Mouse (Mus musculus) ES-Bruce4 (cell line): ENCODE measurements around the gene Adam33. TPM values are rescaled to one million over a fixed set of nuclear protein-coding genes. Genes with fewer than 3 reads are reported as not detected.

Experiments used
- H3K27ac ChIP-seq: 2 replicates; pipeline ENCODE4 v1.5.1; 2012; ENCODE audit warnings: low read length, inconsistent platforms; ENCODE audit not compliant: insufficient read depth
- H3K27me3 ChIP-seq: 2 replicates; pipeline ENCODE4 v1.6.1; 2012; ENCODE audit warnings: mild to moderate bottlenecking, low read length, inconsistent platforms; ENCODE audit not compliant: control insufficient read depth, poor library complexity, insufficient read depth, severe bottlenecking
- H3K36me3 ChIP-seq: 2 replicates; pipeline ENCODE4 v1.6.1; 2012; ENCODE audit warnings: inconsistent platforms, mild to moderate bottlenecking, low read length, moderate library complexity; ENCODE audit not compliant: control insufficient read depth, poor library complexity, insufficient read depth, severe bottlenecking
- H3K4me1 ChIP-seq: one replicate; pipeline ENCODE4 v1.8.1; 2011; ENCODE audit warnings: low read length; ENCODE audit not compliant: control insufficient read depth, insufficient read depth
- H3K4me3 ChIP-seq: 2 replicates; pipeline ENCODE4 v1.5.1; 2011; ENCODE audit warnings: low read depth, mild to moderate bottlenecking, low read length
- H3K9ac ChIP-seq: 2 replicates; pipeline ENCODE4 v1.6.1; 2012; ENCODE audit warnings: low read depth, mild to moderate bottlenecking, inconsistent platforms; ENCODE audit not compliant: poor library complexity, severe bottlenecking
- H3K9me3 ChIP-seq: replicated peaks from 2 replicates; pipeline ENCODE4 v1.6.1; 2012; ENCODE audit warnings: mild to moderate bottlenecking, low read length, inconsistent platforms; ENCODE audit not compliant: control insufficient read depth, poor library complexity, insufficient read depth, severe bottlenecking
- CTCF ChIP-seq: IDR thresholded peaks from one replicate; pipeline ENCODE4 v1.8.1; 2011; ENCODE audit warnings: low read depth, low read length
- EP300 ChIP-seq: IDR thresholded peaks from 2 replicates; pipeline ENCODE4 v1.6.1; 2011; ENCODE audit warnings: low read depth, low read length; ENCODE audit not compliant: insufficient read depth
- POLR2A ChIP-seq: IDR thresholded peaks from one replicate; pipeline ENCODE4 v1.8.1; 2011; ENCODE audit warnings: low read length; ENCODE audit not compliant: insufficient read depth
- polyA plus RNA-seq: library from polyadenylated mRNA; stranded (reverse); fragments of >200 nt; gene quantifications from 2 replicates; pipeline ENCODE4 v1.2.4, GENCODE M21; 2011; ENCODE audit warnings: low read depth; ENCODE audit not compliant: missing spikeins, insufficient read depth, insufficient read length

Adam33 gene
- polyA plus RNA-seq, 1 experiment, result 0.37 TPM

DNA sequence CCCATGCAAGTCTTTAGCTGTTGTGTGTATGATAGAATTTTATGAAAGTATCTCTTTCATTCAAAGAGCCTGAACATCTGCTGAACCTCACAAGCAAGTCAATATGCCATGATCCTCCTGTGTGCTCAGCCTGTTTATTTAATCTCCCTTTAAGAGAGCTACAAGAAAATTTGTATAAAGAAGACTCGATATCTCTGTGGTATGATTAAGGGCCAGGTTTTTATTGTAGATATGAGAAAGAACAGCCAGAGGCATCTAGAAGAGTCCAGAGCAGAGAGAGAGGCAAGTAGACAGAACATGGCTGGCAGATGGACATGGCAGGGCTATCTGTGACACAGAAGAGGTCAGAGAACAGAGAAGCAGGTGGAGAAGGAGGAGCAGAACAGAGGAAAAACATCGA lies 17.6 kb downstream of the Adam33 start:
- no peaks in the 10 kb centered on the region for H3K4me1 ChIP-seq
- H3K27ac ChIP-seq, result no peak overlapping the region
- H3K27me3 ChIP-seq, result peaks cover 7% of the 10 kb centered on the region; the same call in 1 of the 2 replicates
- no peak for TF ChIP-seq EP300
- TF ChIP-seq CTCF, result no peak
- no peak overlapping the region for H3K9ac ChIP-seq
- H3K9me3 ChIP-seq, result no peaks in the 10 kb centered on the region
- no peak overlapping the region for H3K4me3 ChIP-seq
- H3K36me3 ChIP-seq, result no peaks in the 10 kb centered on the region

- Histone ChIP-seq H3K4me3 (no peak overlapping the region), H3K27me3 (peaks cover 7% of the 10 kb centered on the region; the same call in 1 of the 2 replicates), H3K9ac (peak overlapping the region; percentile 12; the same call in 1 of the 2 replicates), H3K9me3 (no peaks in the 10 kb centered on the region), H3K27ac (no peak overlapping the region), H3K36me3 (no peaks in the 10 kb centered on the region), H3K4me1 (no peaks in the 10 kb centered on the region)
- TF ChIP-seq EP300 (no peak), CTCF (no peak), POLR2A (no peak)
These were observed 18.5 kb downstream of the Adam33 start for GRCm38 (mm10) chr2:131044989-131045720.

GRCm38 (mm10) chr2:131044354-131044852 lies 19.2 kb downstream of the Adam33 start:
- H3K36me3 ChIP-seq, result no peaks in the 10 kb centered on the region

GRCm38 (mm10) chr2:131042988-131043387 lies 20.6 kb downstream of the Adam33 start, which contains the start of gene Gfra4:
Gene Gfra4 (minus strand): TSS chr2:131043088.
- Histone ChIP-seq H3K27me3 (peaks cover 7% of the 10 kb centered on the region; the same call in 1 of the 2 replicates), H3K36me3 (no peaks in the 10 kb centered on the region), H3K4me1 (no peaks in the 10 kb centered on the region), H3K4me3 (no peak within 1 kb of the TSS), H3K27ac (no peak within 1 kb of the TSS), H3K9me3 (no peaks in the 10 kb centered on the region), H3K9ac (no peak within 1 kb of the TSS)
- TF ChIP-seq POLR2A (no peak), EP300 (no peak), CTCF (no peak)

More at GRCm38 (mm10) chr2:131044354-131044852, 19.2 kb downstream of the Adam33 start:
- H3K27ac ChIP-seq, result no peak overlapping the region
- H3K4me3 ChIP-seq, result peak overlapping the region; percentile 55
- TF ChIP-seq POLR2A, result no peak
- TF ChIP-seq CTCF, result peak; percentile 46
- peaks cover 7% of the 10 kb centered on the region; the same call in 1 of the 2 replicates for H3K27me3 ChIP-seq
- H3K9me3 ChIP-seq, result no peaks in the 10 kb centered on the region
- no peaks in the 10 kb centered on the region for H3K4me1 ChIP-seq
- H3K9ac ChIP-seq, result peak overlapping the region; percentile 12; the same call in 1 of the 2 replicates

DNA sequence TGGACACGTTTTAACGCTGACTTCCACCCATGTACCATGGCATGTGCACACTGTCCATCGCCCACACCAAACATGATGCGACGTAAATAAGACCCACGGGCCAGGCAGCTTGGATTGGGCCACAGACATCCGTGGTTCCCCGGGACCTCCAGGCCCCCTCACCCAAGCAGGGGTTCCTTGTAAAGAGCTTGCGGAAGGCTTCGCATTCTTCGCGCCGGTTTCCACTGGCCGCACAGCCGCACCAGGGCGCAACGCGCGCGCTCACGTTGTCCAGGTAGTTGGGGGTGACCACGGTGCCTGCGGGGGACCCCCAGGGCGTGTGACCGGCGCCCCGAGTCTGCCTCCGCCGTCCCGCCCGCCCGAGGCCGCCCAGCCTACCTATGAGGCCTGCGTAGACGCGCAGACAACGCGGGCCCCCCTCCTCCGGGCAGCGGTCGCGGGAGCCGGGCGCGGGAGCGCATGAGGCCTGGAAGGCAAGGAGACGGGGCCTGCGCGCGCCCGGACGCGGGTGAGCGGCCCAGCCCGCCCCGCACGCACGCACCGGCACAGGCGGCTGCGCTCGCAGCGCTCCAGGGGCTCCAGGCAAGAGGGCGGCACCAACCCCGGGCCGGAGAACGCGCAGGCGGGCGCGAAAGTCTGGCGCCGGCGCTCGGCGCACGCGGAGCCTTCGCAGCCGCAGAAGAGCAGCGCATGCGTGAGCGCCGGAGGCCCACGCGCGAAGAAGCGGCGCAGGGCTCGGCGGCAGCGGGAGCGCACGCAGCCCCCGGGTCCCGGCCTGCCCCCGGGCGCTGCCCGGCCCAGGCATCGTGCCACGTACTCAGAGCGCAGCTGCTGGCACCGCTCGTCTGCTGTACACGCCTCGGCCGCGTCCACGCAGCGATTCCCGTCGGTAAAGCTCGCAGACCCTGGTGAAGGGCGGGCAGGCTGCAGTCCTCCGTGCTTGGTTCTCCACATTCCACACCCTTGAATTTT lies 22.5 kb downstream of the Adam33 start:
- Histone ChIP-seq H3K27ac (no peak overlapping the region), H3K36me3 (no peaks in the 10 kb centered on the region), H3K4me3 (peak overlapping the region; percentile 56), H3K9me3 (no peaks in the 10 kb centered on the region), H3K9ac (peak overlapping the region; percentile 62), H3K4me1 (no peaks in the 10 kb centered on the region), H3K27me3 (peaks cover 7% of the 10 kb centered on the region; the same call in 1 of the 2 replicates)
- TF ChIP-seq CTCF, result no peak
- TF ChIP-seq POLR2A, result no peak
- no peak for TF ChIP-seq EP300
